Mouse (Mus musculus): ENCODE measurements around the gene Nfia.

Nfia gene

DNA sequence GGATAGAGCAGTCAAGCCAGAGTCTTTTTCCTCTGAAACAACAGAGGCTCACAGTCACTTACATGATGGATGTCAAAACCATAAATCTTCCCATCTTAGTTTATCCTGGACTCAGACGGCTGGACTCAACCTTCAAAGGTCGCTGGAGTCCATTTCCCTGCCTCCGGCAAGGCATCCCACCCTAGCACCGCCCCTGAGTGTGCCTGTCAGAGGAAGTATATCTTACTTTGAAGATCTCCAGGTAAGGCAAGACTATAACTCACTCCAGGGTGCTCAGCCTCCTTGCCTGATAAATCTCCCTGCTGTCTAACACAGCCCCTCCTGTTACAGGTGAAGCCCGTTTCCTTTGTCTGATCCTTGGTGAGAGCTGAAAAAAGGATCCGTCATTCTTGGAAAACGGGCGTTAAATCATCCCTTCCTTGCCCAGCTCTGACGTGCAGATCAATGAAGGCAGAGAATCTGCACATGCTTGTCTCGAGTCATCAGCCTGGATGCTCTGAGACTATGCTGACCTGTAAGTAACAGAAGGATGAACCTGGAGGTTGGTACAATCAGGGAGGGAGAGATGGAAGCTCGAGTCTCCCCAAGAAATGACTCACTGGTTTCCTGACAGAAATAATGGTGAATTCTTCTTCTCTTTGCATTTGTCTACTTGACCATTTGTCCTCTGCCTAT, 353.6 kb downstream of the Nfia start:
- ATAC-seq (ENCODE audit: low TSS enrichment) = no peak

DNA sequence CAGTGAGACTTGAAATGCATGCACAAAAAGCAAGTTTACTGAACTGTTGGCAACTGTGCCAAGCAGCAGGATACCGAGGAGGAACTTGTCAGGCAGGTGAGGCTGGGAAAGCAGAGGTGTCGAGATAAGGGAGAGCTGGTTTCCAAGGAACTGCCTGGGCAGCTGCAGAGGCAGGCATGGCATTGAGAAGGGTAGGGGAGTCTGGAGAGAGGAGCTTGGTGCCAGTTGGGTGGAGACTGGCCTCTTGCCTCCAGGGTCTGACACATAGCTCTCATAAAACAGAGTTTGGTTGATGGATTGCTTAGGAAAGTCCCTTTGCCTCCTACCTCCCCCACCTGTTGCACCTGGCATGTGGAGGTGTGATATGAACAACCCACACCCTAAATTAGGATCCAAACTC, 358.3 kb downstream of the Nfia start:
- no peak for ATAC-seq (ENCODE audit: low TSS enrichment)

DNA sequence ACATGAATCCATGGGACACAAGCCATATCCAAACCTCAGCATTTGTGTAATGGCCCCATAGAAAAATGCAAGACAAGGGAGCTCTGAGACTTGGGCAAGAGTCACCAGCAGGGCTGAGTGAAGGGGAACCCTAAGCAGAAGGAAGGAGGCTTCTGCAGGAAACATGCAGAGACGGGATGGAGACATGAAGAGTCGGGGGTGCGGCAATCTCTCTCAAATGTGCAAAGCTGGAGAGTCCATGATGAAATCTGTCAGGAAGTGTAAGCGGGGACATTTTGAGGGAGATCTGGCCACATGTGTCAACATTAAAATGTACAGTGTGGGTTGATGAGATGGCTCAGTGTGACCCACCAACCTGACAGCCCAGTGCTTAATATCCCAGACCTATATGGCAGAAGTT, 361.5 kb downstream of the Nfia start:
- ATAC-seq (ENCODE audit: low TSS enrichment) = no peak

DNA sequence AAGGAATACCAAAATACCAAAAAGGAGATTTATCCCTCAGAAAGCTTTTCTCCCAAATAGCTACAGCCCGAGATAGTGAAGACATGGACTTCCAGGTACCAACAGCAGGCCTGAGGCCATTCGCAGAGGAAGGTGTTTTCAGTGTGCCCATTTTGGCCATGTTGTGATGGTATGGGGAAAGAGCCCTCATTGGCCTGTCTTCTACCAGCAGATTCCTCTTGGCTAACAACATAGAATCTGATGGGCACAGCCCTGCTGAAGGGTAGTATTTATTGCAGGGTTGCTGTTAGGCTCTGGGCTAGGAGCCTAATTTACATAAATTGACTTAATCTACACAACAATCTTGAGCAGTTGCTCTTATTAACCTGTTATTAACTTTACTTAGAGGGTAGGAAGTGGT, 363.5 kb downstream of the Nfia start:
- no peak for ATAC-seq (ENCODE audit: low TSS enrichment)

DNA sequence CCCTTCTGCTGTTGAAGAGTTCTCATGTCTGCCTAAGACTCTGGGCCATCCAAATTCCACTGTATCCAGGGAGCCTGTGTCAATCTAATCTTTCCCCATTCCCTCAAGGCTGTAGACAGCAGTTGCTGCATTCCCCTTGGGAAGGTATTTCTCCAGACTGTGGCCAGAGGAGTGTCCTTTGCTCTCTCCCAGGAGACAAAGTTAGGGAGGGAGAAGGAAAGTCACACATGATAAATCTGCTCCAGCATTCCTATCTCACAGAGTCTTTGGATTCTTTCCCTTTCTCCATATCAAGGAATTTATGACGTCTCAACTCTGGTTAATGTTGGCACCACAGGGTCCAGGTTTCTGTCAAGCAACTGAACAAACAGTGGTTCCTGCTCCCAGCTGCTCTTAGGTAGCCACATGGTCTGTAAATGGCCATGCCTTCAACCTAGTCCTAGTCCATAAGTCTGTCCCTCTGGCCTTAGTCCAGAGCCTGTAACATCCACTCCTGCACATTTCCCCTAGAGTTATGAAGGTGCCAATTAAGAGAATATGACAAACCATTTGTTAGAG, 370.4 kb downstream of the Nfia start:
- ATAC-seq (ENCODE audit: low TSS enrichment) = no peak

DNA sequence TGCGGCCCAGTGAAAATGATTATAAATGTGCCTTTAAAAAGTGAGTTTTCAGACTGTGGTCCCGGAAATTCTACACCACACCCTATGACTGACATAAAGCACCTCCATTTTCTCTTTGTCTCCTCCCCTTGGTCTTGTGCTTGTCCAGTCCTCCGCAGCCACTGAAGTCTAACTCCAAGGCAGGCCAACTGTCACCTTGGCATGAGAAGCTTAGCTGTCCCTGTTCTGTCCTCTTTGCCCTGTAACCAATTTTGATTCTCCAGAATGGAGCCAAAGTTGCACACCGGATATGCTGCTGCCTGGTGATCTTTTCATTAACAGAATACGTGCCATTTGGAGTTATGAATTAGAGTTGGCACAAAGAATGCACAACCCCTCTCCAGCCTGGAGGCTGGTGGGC, 378.0 kb downstream of the Nfia start:
- no peak for ATAC-seq (ENCODE audit: low TSS enrichment)

DNA sequence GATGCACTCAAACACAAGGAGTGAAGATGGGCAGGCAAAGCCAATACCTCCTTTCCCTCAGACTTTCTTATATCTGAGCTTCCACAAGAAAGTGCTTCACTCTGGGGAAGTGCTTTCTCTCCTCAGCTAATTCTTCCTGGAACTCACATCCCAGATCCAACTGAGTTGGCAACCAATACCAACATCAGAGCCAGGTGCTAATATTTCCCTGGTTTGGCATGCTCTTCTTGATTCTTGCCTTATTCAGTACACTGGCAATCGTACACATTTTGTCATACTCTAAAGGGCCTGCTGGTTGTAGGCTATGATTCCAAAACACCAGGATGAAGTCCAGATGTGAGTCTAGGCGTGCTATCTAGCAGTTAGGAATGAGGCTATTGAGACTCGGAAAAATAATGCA, 385.4 kb downstream of the Nfia start:
- ATAC-seq (ENCODE audit: low TSS enrichment) = no peak

DNA sequence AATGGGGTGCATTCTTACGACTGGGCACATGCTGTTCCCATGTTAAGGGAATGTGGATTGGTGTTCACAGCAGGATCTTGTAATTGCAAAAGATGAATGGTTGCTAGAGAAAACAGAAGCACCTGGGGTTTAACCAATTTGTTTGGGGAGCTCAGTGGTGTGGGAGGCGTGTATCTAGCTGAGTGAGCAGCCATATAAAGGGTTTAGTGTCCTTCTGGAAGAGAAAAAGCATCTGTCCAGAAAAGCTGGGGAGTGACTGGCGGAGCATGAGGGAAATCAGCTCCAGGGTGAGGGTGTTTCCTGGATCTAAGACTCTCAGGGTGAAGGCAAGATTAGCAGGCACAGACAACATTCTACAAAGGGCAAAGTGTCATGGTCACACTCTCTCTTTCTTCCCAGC, 393.8 kb downstream of the Nfia start:
- no peak for ATAC-seq (ENCODE audit: low TSS enrichment)
